Mouse (Mus musculus): ENCODE measurements around the gene Ulk3.

DNA sequence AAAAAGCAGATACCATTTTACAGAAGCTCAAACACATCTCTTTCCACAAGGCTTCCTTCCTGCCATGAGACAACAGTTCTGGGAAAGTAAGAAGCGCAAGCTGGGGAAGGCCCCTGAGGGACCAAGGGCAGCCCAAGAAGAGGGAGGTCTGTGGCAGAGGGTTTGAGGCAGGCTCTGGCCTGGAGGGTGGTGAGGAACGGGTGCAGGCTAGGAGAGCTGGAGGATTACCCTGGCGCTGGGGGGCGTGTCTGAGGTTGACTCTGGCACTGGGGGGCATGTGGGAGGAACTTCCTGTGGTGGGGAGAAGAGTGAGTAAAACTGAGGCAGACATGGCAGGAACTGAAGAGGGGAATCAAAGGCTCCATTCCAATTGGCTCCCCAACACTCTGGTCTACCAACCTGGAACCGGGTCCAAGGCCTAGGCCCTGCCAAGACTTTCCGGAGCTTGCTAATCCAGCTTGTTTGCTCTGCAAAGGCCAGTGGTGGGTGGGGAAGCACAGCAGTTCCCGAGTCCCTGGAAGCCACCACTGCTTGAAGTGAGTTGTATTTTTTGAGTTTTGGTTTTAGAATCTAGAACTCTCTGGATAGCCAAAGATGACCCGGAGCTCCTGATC, 28.4 kb downstream of the Ulk3 start:
- TF ChIP-seq POLR2AphosphoS5 (IDR thresholded peaks at IDR 0.05; ENCODE audit: insufficient replicate concordance, low read depth, low read length) (no peak), CTCF (IDR thresholded peaks at IDR 0.05; ENCODE audit: low read depth, low read length) (no peak), GATA1 (IDR thresholded peaks at IDR 0.05; ENCODE audit: borderline replicate concordance, low read length) (no peak), TAL1 (conservative IDR thresholded peaks at IDR 0.05; ENCODE audit: low read depth, low read length) (no peak), GATA2 (IDR thresholded peaks at IDR 0.05; ENCODE audit: borderline replicate concordance, low read depth, low read length) (no peak)

Data from G1E (cell line).